Mouse (Mus musculus) layer of hippocampus, adult 2 months (tissue): ENCODE data around the gene Schip1. TPM values are rescaled to one million over a fixed set of nuclear protein-coding genes. Genes with fewer than 3 reads are reported as not detected.

Experiments used
- DNase-seq, 2 experiments: peaks; one replicate each; pipeline ENCODE4 v3.0.0; 2022; ENCODE audit warnings: low spot score in 2 of 2
- H3K27ac ChIP-seq: fragments of 200-600 bp; 2 replicates; pipeline ENCODE4 v1.8.1; 2022
- H3K4me3 ChIP-seq: fragments of 200-600 bp; 2 replicates; pipeline ENCODE4 v1.8.1; 2022; ENCODE audit warnings: mild to moderate bottlenecking
- CTCF ChIP-seq: fragments of 200-600 bp; conservative IDR thresholded peaks from 2 replicates; pipeline ENCODE4 v1.8.1; 2022; ENCODE audit warnings: antibody characterized with exemption, mild to moderate bottlenecking, moderate library complexity
- total RNA-seq, 2 experiments: library from RNA; stranded (reverse); gene quantifications; 2 replicates each; pipeline ENCODE4 v1.2.3; 2021

The Schip1 gene
- total RNA-seq, 2 experiments from 2014 or later, result 276 to 283 TPM

DNA sequence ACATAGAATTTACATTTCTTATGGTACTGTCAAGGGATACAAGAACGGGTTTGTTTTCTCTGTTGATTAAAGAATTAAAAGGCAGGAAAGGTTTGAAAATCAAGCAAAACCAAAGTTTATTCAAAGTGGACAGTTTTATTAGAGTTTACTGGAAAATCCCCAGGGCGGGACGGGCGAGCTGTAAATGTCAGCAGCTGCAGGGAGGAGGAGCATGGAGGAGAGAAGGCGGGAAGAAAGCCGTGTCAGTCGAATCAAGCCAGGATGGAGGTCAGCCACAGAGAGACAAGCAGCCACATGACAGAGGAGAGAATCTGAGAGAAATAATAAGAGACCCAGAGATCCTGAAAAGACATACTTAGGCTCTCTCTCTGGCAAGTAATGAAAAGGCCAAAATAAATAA lies 314.6 kb downstream of the Schip1 start:
- DNase-seq, result no peak
- Histone ChIP-seq H3K4me3 (no peak overlapping the region), H3K27ac (no peak overlapping the region)
- TF ChIP-seq CTCF, result no peak

DNA sequence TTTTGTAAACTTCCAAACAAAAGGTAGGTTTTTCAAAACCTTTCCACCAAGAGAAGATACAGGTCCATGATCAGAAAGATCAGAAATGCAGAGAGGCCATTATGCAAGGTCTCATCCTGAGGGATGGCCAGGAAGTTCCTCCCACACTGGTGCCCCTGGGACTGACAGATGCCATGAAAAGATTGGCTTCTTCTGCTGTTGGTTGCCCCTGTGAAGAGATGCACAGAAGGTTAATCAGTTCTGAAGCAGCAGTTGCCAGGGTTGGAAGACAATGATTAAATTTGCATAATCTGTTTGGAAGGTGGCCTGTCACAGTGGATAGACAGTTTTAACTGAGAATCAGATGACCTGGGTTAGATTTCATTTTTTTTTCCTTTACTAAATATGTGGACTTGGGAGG lies 319.1 kb downstream of the Schip1 start:
- no peak overlapping the region for H3K27ac ChIP-seq
- no peak for TF ChIP-seq CTCF
- DNase-seq, result no peak
- no peak overlapping the region for H3K4me3 ChIP-seq

DNA sequence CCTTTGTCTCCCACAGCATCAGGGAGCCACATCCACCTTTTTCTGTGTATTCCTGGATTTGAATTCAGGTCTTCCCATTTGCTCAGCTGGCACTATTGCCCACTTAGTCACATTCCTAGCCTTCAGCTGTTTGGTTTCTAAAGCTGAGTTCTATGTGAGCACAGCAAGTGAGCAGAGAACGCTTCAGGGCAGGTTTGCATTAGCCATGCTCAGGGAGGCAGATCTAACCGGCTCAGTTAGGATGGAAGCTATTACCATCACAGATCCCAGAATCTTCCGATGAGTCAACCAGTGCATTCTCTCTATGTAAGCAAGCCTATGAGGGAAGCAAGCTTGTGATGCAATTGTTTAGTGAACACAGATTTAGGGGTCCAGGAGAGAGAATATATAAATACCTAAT lies 320.9 kb downstream of the Schip1 start:
- DNase-seq, result no peak
- H3K27ac ChIP-seq, result no peak overlapping the region
- no peak overlapping the region for H3K4me3 ChIP-seq
- TF ChIP-seq CTCF, result no peak

DNA sequence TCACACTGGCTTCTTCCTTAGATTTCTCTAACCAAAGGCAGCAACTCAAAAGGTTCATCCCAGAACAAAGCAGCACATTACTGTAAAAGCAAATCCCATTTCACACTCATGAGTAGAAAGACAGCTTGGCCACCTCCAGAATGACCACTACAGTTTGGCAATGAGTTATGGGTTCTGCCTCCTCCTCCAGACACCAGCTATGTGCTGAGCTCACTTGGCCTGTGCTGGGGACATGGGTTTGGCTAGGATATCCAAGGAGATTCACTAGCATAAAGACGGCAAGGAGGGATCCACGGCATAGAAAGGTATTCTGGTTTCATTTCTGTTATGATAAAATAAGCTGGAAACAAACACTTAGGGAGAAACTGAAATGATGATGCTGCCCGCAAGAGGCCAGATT lies 323.4 kb downstream of the Schip1 start:
- no peak overlapping the region for H3K4me3 ChIP-seq
- DNase-seq, result no peak
- H3K27ac ChIP-seq, result no peak overlapping the region
- no peak for TF ChIP-seq CTCF

DNA sequence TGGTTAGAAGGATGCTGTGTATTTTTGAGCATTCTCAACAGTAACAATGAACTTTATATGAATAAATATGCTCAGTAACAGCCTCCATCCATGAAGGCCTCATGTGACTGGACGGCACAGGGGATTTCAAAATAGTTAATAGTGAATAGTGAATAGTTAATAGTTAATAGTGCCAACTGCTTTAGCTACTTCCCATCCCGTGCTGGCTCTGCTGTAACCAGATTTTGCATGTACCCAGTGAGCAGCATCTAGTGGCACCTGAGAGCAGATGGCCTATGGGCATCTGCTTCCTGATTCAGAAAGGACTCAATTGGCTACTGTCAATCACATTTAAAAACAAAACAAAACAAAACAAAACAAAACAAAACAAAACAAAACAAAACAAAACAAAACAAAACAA lies 329.0 kb downstream of the Schip1 start:
- no peak for TF ChIP-seq CTCF
- Histone ChIP-seq H3K4me3 (no peak overlapping the region), H3K27ac (no peak overlapping the region)
- no peak for DNase-seq

DNA sequence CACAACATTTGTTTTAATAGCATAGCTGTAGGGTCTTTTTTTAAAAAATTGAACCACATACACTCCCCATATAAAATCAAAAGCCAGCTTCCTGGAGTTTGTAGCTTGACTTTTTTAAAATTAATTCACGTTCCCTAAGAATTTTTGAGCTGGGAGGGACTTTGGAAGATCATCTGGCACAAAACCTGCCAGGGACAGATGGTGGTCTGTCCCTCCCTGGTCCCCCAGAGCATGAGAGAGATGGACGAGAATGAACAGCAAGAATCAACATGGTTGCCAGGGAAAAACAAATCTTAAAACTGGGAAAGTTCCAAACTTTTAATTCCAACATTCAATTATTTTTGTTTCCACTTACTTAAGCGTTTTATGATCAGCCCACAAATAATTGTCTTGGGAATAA lies 334.1 kb downstream of the Schip1 start:
- no peak for DNase-seq
- Histone ChIP-seq H3K4me3 (no peak overlapping the region), H3K27ac (no peak overlapping the region)
- no peak for TF ChIP-seq CTCF

DNA sequence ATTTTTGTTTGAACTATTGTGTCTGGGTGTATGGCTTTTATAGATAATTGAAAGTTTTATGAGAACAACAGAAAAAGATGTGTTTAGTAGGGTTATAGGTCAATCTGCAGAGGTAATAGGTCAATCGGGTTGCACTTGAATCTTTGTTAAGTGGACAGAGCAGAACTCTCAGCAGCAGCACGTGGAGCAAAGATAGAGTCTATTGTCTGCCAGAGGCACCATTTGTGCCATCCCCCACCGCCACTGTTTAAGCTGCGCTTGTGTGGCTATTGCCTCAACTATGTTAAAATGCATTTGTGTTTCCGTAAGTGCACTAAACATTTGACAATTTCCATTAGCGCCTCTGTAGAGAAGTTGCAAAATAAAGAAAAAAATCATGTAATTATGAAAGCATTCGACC lies 335.5 kb downstream of the Schip1 start:
- TF ChIP-seq CTCF, result no peak

DNA sequence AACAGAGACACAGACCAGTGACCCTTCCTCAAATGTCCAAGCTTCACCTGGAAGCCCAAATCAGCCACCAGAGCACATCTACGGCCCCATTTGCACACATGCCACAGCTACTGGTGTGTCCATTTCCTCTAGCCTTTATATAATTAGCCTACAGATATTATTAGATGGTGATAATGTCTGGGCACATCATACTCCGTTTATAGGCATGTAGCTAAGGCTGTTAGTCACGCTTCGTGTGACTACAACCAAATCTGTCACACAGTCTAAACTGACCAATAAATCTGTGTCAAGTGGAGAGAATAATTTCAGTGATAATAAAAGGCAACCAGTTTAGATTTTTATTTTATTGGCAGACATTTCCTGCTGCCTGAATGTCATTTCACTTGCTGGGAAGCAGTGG lies 338.7 kb downstream of the Schip1 start:
- no peak for DNase-seq
- no peak for TF ChIP-seq CTCF
- Histone ChIP-seq H3K27ac (peak overlapping the region; percentile 80), H3K4me3 (no peak overlapping the region)

More for the DNA sequence above, 335.5 kb downstream of the Schip1 start:
- no peak for DNase-seq
- H3K27ac ChIP-seq, result no peak overlapping the region
- no peak overlapping the region for H3K4me3 ChIP-seq

DNA sequence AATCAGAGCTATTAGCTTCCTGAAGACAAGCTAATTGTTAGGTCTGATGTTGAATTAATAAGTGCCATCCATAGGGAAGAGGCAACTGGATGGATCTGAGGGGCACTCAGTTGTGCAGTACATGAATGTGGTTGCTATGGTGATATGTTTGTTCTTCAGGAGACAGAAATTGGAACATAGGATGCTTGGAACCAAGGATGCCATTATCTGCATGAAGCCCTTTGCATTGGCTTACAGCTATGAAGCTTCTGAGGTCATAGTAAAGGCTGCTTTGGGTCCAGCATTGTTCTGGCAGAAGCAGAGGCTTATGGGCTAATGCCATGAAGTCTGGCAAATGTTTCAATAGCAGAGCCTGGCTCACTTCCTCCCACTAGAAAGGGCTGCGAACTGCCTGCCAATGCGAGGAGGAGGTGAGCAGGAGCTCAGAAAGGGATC lies 339.2 kb downstream of the Schip1 start:
- peak; percentile 20 to 37 for DNase-seq
- Histone ChIP-seq H3K27ac (peak overlapping the region; percentile 80), H3K4me3 (no peak overlapping the region)
- no peak for TF ChIP-seq CTCF

DNA sequence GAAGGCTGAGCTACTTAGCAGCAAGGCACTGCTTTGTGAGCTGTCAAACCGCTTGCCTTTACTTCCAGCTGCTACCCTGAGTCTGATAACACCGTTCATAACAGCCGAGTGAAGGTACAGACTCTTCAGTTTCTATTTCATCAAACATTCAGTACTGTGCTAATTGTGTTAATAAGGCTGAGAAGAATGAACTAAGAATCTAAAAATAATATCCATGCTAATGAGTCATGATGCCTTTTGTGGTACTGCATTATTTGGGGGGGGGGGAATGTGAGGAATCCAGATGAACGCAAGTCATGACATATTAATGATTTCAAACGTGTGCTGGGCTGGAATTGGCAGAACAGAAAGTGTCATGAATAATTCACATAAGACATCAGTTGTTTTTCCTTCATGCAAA lies 341.1 kb downstream of the Schip1 start:
- no peak for TF ChIP-seq CTCF
- Histone ChIP-seq H3K4me3 (no peak overlapping the region), H3K27ac (peak overlapping the region; percentile 69)
- no peak for DNase-seq

DNA sequence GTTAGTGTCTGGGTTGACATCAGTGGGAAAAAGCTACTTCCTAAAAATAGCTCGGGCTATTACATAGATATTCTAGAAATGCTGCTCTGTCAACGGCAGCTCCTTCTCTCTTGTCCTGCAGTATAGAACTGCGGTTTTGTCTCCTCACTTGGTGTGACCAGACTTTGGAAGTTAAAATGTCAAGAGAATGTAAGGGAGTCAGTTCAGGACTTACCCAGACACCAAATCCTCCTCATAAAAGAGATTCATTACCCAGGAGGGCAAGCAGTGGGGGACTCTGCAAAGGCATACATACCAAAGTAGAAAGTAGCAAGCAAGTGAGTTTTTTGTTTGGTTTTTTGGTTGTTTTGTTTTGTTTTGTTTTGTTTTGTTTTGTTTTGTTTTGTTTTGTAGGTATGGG lies 347.7 kb downstream of the Schip1 start:
- DNase-seq, result no peak

DNA sequence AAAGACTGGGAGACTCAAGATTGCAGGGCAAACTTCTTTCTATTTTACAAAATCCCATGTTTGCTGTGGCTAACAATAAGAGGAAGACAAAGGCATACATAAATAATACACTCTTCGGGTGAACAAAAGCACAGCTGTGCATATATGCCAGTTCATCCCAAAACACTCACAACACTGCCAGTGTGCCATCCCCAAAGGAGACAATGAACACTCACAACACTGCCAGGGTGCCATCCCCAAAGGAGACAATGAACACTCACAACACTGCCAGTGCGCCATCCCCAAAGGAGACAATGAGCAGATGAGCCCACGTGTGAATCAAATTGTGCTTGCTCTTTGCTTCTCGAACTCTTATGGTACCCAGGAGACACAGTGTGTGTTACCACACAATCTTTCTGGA lies 355.2 kb downstream of the Schip1 start:
- no peak for DNase-seq
- no peak overlapping the region for H3K4me3 ChIP-seq
- no peak for TF ChIP-seq CTCF
- no peak overlapping the region for H3K27ac ChIP-seq

More for the DNA sequence above, 347.7 kb downstream of the Schip1 start:
- TF ChIP-seq CTCF, result no peak
- H3K27ac ChIP-seq, result no peak overlapping the region
- H3K4me3 ChIP-seq, result no peak overlapping the region

DNA sequence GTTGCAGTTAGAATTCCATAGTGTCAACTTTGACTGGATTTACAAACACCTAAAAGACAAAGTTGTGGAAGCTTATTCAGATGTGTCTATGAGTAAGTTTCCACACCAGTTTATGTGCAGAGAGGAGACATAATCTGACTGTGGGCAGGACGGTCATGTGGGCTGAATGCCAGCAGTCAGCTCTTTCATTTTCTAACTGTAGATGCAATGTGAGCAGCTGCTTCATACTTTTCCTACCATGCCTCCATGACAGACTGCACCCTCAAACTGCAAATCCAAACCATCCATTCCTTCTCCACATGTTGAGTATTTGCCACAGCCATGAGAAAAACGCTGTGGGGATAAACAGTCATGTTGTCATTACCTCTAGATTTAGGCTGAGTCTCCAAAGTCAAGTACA lies 356.3 kb downstream of the Schip1 start:
- Histone ChIP-seq H3K4me3 (no peak overlapping the region), H3K27ac (no peak overlapping the region)
- TF ChIP-seq CTCF, result no peak
- no peak for DNase-seq

DNA sequence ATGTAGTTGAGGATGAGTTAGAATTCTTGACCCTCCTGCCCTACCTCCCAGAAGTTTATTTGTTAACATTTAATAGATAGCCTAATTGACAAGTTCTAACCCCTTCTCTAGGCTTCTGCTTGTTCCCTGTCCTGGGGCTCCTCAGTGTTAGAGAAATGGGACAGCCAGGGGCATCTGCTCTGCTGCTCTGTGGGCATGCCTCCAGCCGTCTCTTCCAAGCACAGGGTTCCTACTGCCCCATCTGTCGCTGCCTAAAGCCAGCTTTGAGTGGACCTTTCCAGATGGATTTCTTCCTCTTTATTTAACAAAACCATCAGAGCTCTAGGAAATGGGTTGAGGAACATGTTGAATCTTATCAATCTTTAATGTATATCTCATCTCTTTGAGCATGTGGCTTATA lies 357.2 kb downstream of the Schip1 start:
- TF ChIP-seq CTCF, result no peak
- no peak for DNase-seq
- Histone ChIP-seq H3K4me3 (no peak overlapping the region), H3K27ac (no peak overlapping the region)

DNA sequence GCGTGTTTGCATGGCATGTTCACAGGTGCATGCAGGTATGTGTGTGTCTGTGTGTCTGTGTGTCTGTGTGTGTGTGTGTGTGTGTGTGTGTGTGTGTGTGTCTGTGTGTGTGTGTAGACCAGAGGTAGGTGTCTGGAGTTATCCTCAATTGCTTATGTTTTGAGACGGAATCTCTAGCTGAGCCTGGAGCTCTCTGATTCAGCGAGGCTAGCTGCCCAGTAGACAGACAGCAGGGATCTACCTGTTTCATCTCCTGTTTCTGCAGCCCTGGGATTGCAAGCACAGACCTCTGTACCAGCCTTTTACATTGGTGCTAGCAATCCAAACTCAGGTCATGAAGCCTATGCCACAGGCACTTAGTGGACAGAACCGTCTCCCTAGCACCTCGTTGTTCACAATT lies 363.5 kb downstream of the Schip1 start:
- Histone ChIP-seq H3K27ac (no peak overlapping the region), H3K4me3 (no peak overlapping the region)
- no peak for DNase-seq
- TF ChIP-seq CTCF, result no peak
